Mouse (Mus musculus) liver, embryonic 14.5 days (tissue): ENCODE results near the gene Gzf1. TPM values are rescaled to one million over a fixed set of nuclear protein-coding genes. Genes with fewer than 3 reads are reported as not detected.

Experiments
- ATAC-seq: fragments of 200-750 bp; cut with Nextera tagmentation; 2 replicates; pipeline ENCODE4 v1.8.0; 2017; ENCODE audit warnings: moderate number of reproducible peaks, mild to moderate bottlenecking, moderate library complexity; ENCODE audit not compliant: insufficient read depth
- DNase-seq, 3 experiments: peaks; one replicate each; pipeline ENCODE4 v3.0.0-alpha.2; 2012 to 2013; ENCODE audit warnings: low read depth in 3 of 3, low spot score in 3 of 3
- H3K27ac ChIP-seq: fragments of 300-500 bp; sonication (generic); 2 replicates; pipeline ENCODE4 v1.5.1; 2014; ENCODE audit warnings: moderate library complexity, mild to moderate bottlenecking, control low read depth, inconsistent platforms
- H3K27me3 ChIP-seq: fragments of 300-500 bp; sonication (generic); 2 replicates; pipeline ENCODE4 v1.6.1; 2014; ENCODE audit warnings: mild to moderate bottlenecking, low read length, moderate library complexity; ENCODE audit not compliant: control insufficient read depth, insufficient read depth
- H3K36me3 ChIP-seq: fragments of 300-500 bp; sonication (generic); replicated peaks from 2 replicates; pipeline ENCODE4 v1.6.1; 2014; ENCODE audit warnings: low read depth; ENCODE audit not compliant: control insufficient read depth, insufficient read depth
- H3K4me1 ChIP-seq, 2 experiments: fragments of 200-500 bp in 1 of 2; fragments of 300-500 bp in 1 of 2; sonication (generic) in 1 of 2; replicated peaks; 2 replicates each; pipeline ENCODE4 v1.6.1; 2012 to 2014; ENCODE audit warnings: antibody characterized with exemption in 1 of 2, inconsistent platforms in 1 of 2, low read length in 1 of 2; ENCODE audit not compliant: control insufficient read depth in 2 of 2, insufficient read depth in 2 of 2
- H3K4me2 ChIP-seq: fragments of 300-500 bp; sonication (generic); 2 replicates; pipeline ENCODE4 v1.6.1; 2014; ENCODE audit warnings: low read depth, mild to moderate bottlenecking, control low read depth, moderate library complexity
- H3K4me3 ChIP-seq, 2 experiments: fragments of 200-500 bp in 1 of 2; fragments of 300-500 bp in 1 of 2; sonication (generic) in 1 of 2; 2 replicates each; pipeline ENCODE4 v1.5.1; 2012 to 2014; ENCODE audit warnings: low read depth in 2 of 2, low read length in 2 of 2, mild to moderate bottlenecking in 2 of 2, control low read depth in 1 of 2, inconsistent platforms in 1 of 2, moderate library complexity in 1 of 2; ENCODE audit not compliant: insufficient read depth in 1 of 2
- H3K9ac ChIP-seq: fragments of 300-500 bp; sonication (generic); replicated peaks from 2 replicates; pipeline ENCODE4 v1.6.1; 2014; ENCODE audit warnings: mild to moderate bottlenecking, control low read depth, moderate library complexity
- H3K9me3 ChIP-seq: fragments of 300-500 bp; sonication (generic); 2 replicates; pipeline ENCODE4 v1.6.1; 2016; ENCODE audit warnings: low read length, mixed read lengths; ENCODE audit not compliant: control insufficient read depth
- CTCF ChIP-seq: IDR thresholded peaks from 2 replicates; pipeline ENCODE4 v1.5.1; 2016; ENCODE audit warnings: antibody characterized with exemption, low read depth, control low read depth
- EP300 ChIP-seq: IDR thresholded peaks from 2 replicates; pipeline ENCODE4 v1.6.1; 2016; ENCODE audit warnings: antibody characterized with exemption, low read depth
- WGBS: fragments of 180-500 bp; shearing (Covaris S2); extraction: QIAGEN DNeasy Blood & Tissue Kit; methylation state at CpG from one replicate; pipeline ENCODE4 v1.1.7; 2014; ENCODE audit not compliant: insufficient replicate concordance; 5-methylcytosine and 5-hydroxymethylcytosine counted together
- polyA plus RNA-seq, 2 experiments: library from polyadenylated mRNA; depleted of rRNA in 1 of 2; stranded (reverse) in 1 of 2; unstranded in 1 of 2; fragments of >200 nt; fragmentation: Nextera tagmentation in 1 of 2; extraction: Ambion mirVana in 1 of 2; gene quantifications; 2 replicates each; pipeline versions ENCODE4 v1.2.1 to v1.2.3; 2012 to 2014

Gzf1 gene
- polyA plus RNA-seq, 2 experiments = 5.1 to 7.9 TPM

- peaks cover 25% of the 10 kb centered on the region for H3K36me3 ChIP-seq
- TF ChIP-seq CTCF (no peak), EP300 (no peak)
- H3K27ac ChIP-seq = no peak overlapping the region
- DNase-seq (no peak), ATAC-seq (no peak)
- H3K9me3 ChIP-seq = no peaks in the 10 kb centered on the region
- H3K27me3 ChIP-seq = no peaks in the 10 kb centered on the region
- H3K4me1 ChIP-seq = peaks cover 3 to 14% of the 10 kb centered on the region in 2 experiments
- no peak overlapping the region for H3K4me2 ChIP-seq
- 71% methylated on average over 1 of the region's 1 CpGs for WGBS
- H3K9ac ChIP-seq = no peak overlapping the region
- H3K4me3 ChIP-seq = no peak overlapping the region
Observed at GRCm38 (mm10) chr2:148686862-148687261, 6.0 kb downstream of the Gzf1 start.

- Histone ChIP-seq H3K27me3 (no peaks in the 10 kb centered on the region), H3K27ac (no peak overlapping the region), H3K4me1 (peaks cover 0 to 6% of the 10 kb centered on the region in 2 experiments; a peak in 3 of 4 replicates), H3K9me3 (no peaks in the 10 kb centered on the region), H3K4me2 (no peak overlapping the region), H3K4me3 (no peak overlapping the region), H3K36me3 (peaks cover 25% of the 10 kb centered on the region), H3K9ac (no peak overlapping the region)
- no peak for TF ChIP-seq CTCF
- TF ChIP-seq EP300 = no peak
- DNase-seq = no peak
- 79% methylated on average over 5 of the region's 5 CpGs for WGBS
- ATAC-seq = no peak
Observed at GRCm38 (mm10) chr2:148687971-148688370, 7.1 kb downstream of the Gzf1 start.

- no peak overlapping the region for H3K27ac ChIP-seq
- H3K4me1 ChIP-seq = 0 out of 4 replicates have a peak, but pooled peaks cover 0 to 3% of the 10 kb centered on the region in 2 experiments
- ATAC-seq = no peak
Observed at GRCm38 (mm10) chr2:148689444-148690140, 8.8 kb downstream of the Gzf1 start.

GRCm38 (mm10) chr2:148690291-148690690 is 9.5 kb downstream of the Gzf1 start:
- Histone ChIP-seq H3K9ac (no peak overlapping the region), H3K27ac (no peak overlapping the region), H3K27me3 (no peaks in the 10 kb centered on the region), H3K36me3 (peaks cover 19% of the 10 kb centered on the region), H3K4me3 (no peak overlapping the region), H3K9me3 (no peaks in the 10 kb centered on the region), H3K4me2 (no peak overlapping the region), H3K4me1 (no peaks in the 10 kb centered on the region)
- ATAC-seq = no peak
- TF ChIP-seq CTCF = no peak
- no peak for TF ChIP-seq EP300
- 82% methylated on average over 3 of the region's 3 CpGs for WGBS
- no peak for DNase-seq

More at GRCm38 (mm10) chr2:148689444-148690140, 8.8 kb downstream of the Gzf1 start:
- Histone ChIP-seq H3K9ac (no peak overlapping the region), H3K9me3 (no peaks in the 10 kb centered on the region), H3K27me3 (no peaks in the 10 kb centered on the region), H3K4me2 (no peak overlapping the region), H3K4me3 (no peak overlapping the region), H3K36me3 (peaks cover 19% of the 10 kb centered on the region)
- TF ChIP-seq CTCF (no peak), EP300 (no peak)
- 77% methylated on average over 6 of the region's 6 CpGs for WGBS
- no peak for DNase-seq

GRCm38 (mm10) chr2:148690781-148691180 is 10.0 kb downstream of the Gzf1 start:
- ATAC-seq = no peak
- Histone ChIP-seq H3K4me2 (no peak overlapping the region), H3K4me1 (no peaks in the 10 kb centered on the region), H3K27ac (no peak overlapping the region), H3K9ac (no peak overlapping the region), H3K27me3 (no peaks in the 10 kb centered on the region), H3K4me3 (no peak overlapping the region), H3K36me3 (peaks cover 19% of the 10 kb centered on the region), H3K9me3 (no peaks in the 10 kb centered on the region)
- DNase-seq = no peak
- 80% methylated on average over 5 of the region's 5 CpGs for WGBS
- TF ChIP-seq CTCF (no peak), EP300 (no peak)
